Mouse (Mus musculus): ENCODE results near the gene Odf3.

Gene Odf3

GRCm38 (mm10) chr7:140847755-140848580 is at the start of gene Odf3:
TSS of gene Odf3 (plus strand) at chr7:140847805.
- DNase-seq (ENCODE audit: low read depth, low spot score), result no peak

DNA sequence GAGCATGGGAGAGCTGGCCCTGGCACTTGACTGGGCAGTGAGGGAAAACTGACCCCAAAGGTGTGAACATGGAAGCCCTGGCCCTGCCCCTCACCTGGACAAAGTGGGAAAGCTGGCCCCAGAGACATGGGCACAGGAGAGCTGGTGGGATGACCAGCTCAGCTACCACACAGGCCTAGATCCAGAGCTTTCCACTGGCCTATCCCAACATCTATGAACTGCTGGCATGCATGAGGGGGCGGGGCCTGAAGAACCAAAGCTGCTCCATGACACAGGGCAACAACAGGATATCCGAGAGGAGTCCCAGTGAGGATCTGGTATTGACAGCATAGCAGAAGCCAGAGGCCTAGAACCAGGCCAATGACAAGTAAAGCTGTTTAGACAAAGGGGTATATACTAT is 49.4 kb upstream of the Odf3 start:
- no peak for DNase-seq (ENCODE audit: low read depth, low spot score)

DNA sequence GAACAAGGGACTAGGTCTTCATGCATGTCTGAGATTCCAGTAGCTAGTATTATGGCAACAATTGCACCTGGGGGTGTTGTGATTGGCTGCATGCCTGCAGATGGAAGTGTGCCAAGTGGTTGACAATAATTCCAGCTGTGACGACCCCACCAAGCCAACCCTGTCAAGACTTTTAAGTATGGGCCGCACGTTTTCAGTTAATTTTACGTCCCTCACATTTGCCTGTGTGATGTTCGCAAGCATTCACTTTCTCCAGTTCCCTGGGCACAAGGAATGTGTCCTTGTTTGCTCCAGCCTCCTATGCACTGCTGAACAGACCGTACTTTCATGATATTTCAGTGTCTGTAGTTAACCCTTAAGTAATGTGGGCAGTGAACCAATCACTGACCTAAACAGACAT is 45.0 kb upstream of the Odf3 start:
- DNase-seq (ENCODE audit: low read depth, low spot score), result no peak

GRCm38 (mm10) chr7:140805704-140806103 is 41.9 kb upstream of the Odf3 start:
- peak; percentile 23 for DNase-seq (ENCODE audit: low read depth, low spot score)

- DNase-seq (ENCODE audit: low read depth, low spot score), result peak; percentile 12
Observed at GRCm38 (mm10) chr7:140810496-140810895, 37.1 kb upstream of the Odf3 start.

- no peak for DNase-seq (ENCODE audit: low read depth, low spot score)
Observed at GRCm38 (mm10) chr7:140811714-140812113, 35.9 kb upstream of the Odf3 start.

DNA sequence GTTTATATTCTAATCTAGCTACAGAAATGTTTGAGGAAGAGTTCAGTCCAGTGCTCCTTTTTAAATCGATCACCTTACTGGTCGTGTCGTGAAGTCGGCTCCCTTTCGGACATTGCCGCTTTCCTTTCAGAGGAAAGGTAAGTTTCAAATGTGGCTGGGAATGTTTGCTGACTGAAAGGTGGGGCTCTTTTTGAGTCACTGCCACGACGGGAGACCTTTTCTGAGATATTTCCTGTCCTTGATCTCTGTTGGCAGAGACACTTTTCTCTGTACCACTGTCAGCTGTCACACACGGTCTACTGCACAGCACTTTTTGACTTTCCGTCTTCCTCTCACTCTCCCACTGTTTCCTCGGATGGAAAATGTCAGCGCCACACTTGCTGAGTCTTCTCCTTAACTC is 34.8 kb upstream of the Odf3 start:
- DNase-seq (ENCODE audit: low read depth, low spot score), result no peak

DNA sequence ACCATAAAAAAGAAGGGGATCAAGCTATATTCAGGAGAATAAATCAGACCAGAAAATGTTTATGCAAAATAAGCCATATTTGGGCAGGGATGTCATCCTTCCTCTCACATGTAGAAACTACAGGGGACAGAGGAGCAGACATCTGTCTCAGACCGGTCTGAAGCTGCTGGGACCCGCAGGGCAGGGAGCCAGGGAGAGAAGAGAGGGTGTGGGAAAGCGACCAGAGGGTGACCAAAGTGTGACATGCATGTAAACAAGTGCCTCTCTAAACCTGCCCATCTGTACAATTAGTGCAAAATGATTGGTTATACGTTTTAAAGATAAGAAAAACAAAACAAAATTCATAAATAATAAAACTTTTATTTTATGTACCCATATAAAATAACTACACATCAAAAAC is 27.4 kb upstream of the Odf3 start:
- no peak for DNase-seq (ENCODE audit: low read depth, low spot score)

GRCm38 (mm10) chr7:140821305-140821652 is 26.3 kb upstream of the Odf3 start:
- no peak for DNase-seq (ENCODE audit: low read depth, low spot score)

- peak; percentile 60 for DNase-seq (ENCODE audit: low read depth, low spot score)
Observed at GRCm38 (mm10) chr7:140821653-140822329, 25.8 kb upstream of the Odf3 start, which contains the start of gene Zfp941. TSS of gene Zfp941 (minus strand) at chr7:140822178.

GRCm38 (mm10) chr7:140822731-140823130 is 24.9 kb upstream of the Odf3 start:
- DNase-seq (ENCODE audit: low read depth, low spot score), result no peak

GRCm38 (mm10) chr7:140828171-140828881 is 19.3 kb upstream of the Odf3 start:
- peak; percentile 28 for DNase-seq (ENCODE audit: low read depth, low spot score)

DNA sequence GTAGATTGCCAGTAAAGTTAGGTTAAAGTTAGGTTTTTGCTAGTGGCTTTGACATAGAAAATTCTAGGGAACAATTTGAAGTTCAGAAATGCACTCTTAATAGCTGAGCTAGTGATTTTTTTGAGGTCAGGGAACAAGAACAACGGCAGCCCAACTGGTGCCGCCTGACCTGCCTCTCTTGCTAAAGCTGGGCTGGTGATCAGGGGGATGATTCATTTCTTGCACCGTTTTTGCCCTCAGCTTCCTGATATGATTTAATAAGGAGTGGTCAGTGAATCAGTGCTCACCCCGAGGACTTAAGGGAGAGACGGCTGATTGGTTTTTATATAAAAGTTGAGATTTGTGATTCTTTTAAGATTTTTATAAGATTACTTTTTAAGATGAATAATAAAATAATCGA is 16.2 kb upstream of the Odf3 start:
- no peak for DNase-seq (ENCODE audit: low read depth, low spot score)

DNA sequence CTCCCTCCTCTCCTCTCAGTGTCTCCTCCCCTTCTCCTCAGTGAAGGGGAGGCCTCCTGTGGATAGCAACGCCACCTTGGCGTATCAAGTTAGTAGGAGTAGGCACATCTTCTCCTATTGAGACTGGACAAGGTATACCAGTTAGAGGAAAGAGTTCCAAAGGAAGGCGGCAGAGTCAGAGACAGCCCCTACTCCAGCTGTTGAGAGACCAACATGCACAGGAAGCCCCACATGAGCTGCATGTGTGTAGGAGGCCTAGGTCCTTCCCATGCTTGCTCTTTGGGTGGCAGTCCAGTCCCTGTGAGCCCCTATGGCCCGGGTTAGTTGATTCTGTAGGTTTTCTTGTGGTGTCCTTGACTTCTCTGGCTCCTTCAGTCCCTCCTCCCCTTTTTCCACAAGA is 14.3 kb upstream of the Odf3 start:
- DNase-seq (ENCODE audit: low read depth, low spot score), result no peak

DNA sequence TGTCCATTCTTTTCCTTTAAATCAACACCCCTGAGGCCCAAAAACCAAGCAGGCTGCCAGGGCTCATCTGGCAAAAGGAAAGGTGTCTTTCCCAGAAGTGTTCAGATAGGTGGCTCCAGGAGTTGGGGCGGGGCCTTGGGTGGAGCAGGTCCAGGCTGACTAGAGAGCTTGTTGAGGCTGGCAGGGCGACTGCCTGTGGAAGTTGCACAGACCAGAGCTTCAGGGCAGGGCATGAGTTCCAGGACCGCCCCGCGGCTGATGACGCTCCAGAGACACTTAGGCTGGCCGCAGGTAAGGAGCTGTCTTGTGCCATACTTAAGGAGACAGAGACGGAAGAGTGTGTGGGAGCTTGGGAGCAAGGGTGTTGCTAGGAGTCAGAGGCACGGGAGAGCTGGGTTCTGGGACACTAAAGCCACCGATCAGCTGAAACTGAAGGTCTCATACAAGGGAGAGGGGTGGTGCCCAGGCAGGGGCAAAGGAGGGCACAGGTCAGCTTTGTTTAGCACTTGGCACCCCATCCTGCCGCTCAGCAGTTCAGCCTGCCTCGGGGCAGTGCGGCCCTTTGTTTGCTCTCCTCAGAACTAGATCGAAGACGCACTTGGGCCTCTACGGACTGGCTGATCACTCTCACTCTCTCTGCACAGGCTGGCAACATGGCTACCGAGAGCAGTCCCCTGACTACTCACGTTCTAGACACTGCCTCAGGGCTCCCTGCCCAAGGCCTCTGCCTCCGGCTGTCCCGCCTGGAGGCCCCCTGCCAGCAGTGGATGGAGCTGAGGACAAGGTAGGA is 12.4 kb upstream of the Odf3 start, which contains the start of gene Urah:
Gene Urah, plus strand, starts transcription at position 51 of the 790 bp plus-strand sequence.
- no peak for DNase-seq (ENCODE audit: low read depth, low spot score)

DNA sequence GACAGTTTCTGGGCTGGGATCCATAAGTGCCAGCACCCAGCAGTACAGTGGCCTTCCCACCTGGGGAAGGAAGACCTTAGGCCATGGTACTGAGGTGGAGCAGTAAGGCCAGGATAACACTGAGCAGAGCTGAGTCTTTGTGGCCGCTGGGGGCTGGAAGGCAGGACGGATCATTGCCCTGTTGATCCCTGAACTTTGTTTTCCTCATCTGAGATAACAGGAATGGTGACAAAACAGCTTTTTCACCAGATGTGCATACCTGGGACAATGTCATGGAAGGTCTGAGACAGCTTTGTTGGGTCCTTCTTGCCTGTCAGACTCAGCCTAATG is 11.9 kb upstream of the Odf3 start:
- DNase-seq (ENCODE audit: low read depth, low spot score), result no peak

GRCm38 (mm10) chr7:140836243-140837115 is 11.1 kb upstream of the Odf3 start:
- DNase-seq (ENCODE audit: low read depth, low spot score), result no peak

DNA sequence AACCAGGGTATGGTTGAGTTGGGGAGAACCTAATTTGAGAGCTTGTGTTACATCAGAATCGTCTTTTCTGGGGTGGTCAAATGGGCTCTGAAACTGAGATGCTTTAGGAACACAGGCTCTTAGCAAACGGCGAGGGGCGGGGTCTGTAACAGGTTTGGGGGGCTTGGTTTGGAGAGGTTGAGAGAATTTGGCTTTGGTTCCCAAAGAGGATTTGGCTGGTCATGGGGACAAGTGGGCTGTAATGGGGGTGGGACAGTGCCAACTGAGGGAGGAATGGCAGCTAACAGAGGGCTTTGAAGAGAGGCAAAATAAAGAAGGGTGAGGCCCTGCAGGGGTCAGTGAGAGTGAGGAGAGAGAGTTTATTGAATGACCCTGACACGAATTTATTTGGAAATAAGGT is 8.0 kb upstream of the Odf3 start:
- no peak for DNase-seq (ENCODE audit: low read depth, low spot score)

GRCm38 (mm10) chr7:140840750-140841735 is 6.6 kb upstream of the Odf3 start:
- no peak for DNase-seq (ENCODE audit: low read depth, low spot score)

- no peak for DNase-seq (ENCODE audit: low read depth, low spot score)
Observed at GRCm38 (mm10) chr7:140843806-140844205, 3.8 kb upstream of the Odf3 start.

Data from forelimb bud, embryonic 11.5 days (tissue).